Mouse (Mus musculus): ENCODE measurements around the gene Cers6.

GRCm38 (mm10) chr2:68874575-68874974 lies 13.3 kb downstream of the Cers6 start:
- TF ChIP-seq EP300 (IDR thresholded peaks at IDR 0.05; ENCODE audit: insufficient read depth, low read depth, low read length) (no peak), CTCF (IDR thresholded peaks at IDR 0.05) (no peak), POLR2A (IDR thresholded peaks at IDR 0.05; ENCODE audit: insufficient read depth, low read depth, low read length) (no peak)
